Mouse (Mus musculus): ENCODE data around the gene Dnah7c.
"Not testable (repeated sequence)": the region's sequence is repeated elsewhere in the genome, so short reads cannot be mapped to it uniquely, and the experiment has no call there.

Dnah7c gene

GRCm38 (mm10) chr1:46425137-46425925 lies at the start of gene Dnah7c:
Dnah7c (plus strand) TSS chr1:46425592.
- DNase-seq, result peak; percentile 26 to 43

GRCm38 (mm10) chr1:46380641-46381040 lies 44.8 kb upstream of the Dnah7c start:
- not testable (repeated sequence) for DNase-seq

GRCm38 (mm10) chr1:46394681-46395297 lies 30.6 kb upstream of the Dnah7c start:
- not testable (repeated sequence) for DNase-seq

GRCm38 (mm10) chr1:46408324-46409115 lies 16.9 kb upstream of the Dnah7c start:
- no peak for DNase-seq

GRCm38 (mm10) chr1:46414798-46415197 lies 10.6 kb upstream of the Dnah7c start:
- DNase-seq, result not testable (repeated sequence)

- not testable (repeated sequence) for DNase-seq
Measured at GRCm38 (mm10) chr1:46416946-46417345, 8.4 kb upstream of the Dnah7c start.

GRCm38 (mm10) chr1:46418966-46419365 lies 6.4 kb upstream of the Dnah7c start:
- peak in 1 of 2 experiments; percentile 5 for DNase-seq

- DNase-seq, result peak; percentile 5 to 15
Measured at GRCm38 (mm10) chr1:46428401-46428800, 3.0 kb downstream of the Dnah7c start.

GRCm38 (mm10) chr1:46514671-46515070 lies 89.3 kb downstream of the Dnah7c start:
- not testable (repeated sequence) for DNase-seq

- no peak for DNase-seq
Measured at GRCm38 (mm10) chr1:46521032-46521431, 95.6 kb downstream of the Dnah7c start.

- not testable (repeated sequence) for DNase-seq
Measured at GRCm38 (mm10) chr1:46526537-46526936, 101.1 kb downstream of the Dnah7c start.

GRCm38 (mm10) chr1:46544812-46545421 lies 119.5 kb downstream of the Dnah7c start:
- no peak for DNase-seq

- DNase-seq, result no peak
Measured at GRCm38 (mm10) chr1:46580385-46580784, 155.0 kb downstream of the Dnah7c start.

GRCm38 (mm10) chr1:46593826-46594225 lies 168.4 kb downstream of the Dnah7c start:
- DNase-seq, result not testable (repeated sequence)

- not testable (repeated sequence) for DNase-seq
Measured at GRCm38 (mm10) chr1:46596343-46596742, 171.0 kb downstream of the Dnah7c start.

GRCm38 (mm10) chr1:46620331-46620730 lies 194.9 kb downstream of the Dnah7c start:
- no peak for DNase-seq

- not testable (repeated sequence) for DNase-seq
Measured at GRCm38 (mm10) chr1:46625914-46626313, 200.5 kb downstream of the Dnah7c start.

GRCm38 (mm10) chr1:46649821-46650220 lies 224.4 kb downstream of the Dnah7c start:
- DNase-seq, result not testable (repeated sequence)

GRCm38 (mm10) chr1:46652721-46653120 lies 227.3 kb downstream of the Dnah7c start:
- not testable (repeated sequence) for DNase-seq

- not testable (repeated sequence) for DNase-seq
Measured at GRCm38 (mm10) chr1:46724810-46725209, 299.4 kb downstream of the Dnah7c start.

- DNase-seq, result peak in 1 of 2 experiments; percentile 1
Measured at GRCm38 (mm10) chr1:46725266-46725665, 299.9 kb downstream of the Dnah7c start.

- DNase-seq, result not testable (repeated sequence)
Measured at GRCm38 (mm10) chr1:46725719-46726118, 300.3 kb downstream of the Dnah7c start.

GRCm38 (mm10) chr1:46729731-46730130 lies 304.3 kb downstream of the Dnah7c start:
- not testable (repeated sequence) for DNase-seq
